Mouse (Mus musculus): ENCODE measurements around the gene Stat3. TPM values are rescaled to one million over a fixed set of nuclear protein-coding genes. Genes with fewer than 3 reads are reported as not detected.

The Stat3 gene
- polyA plus RNA-seq, 1 experiment from 2014 or later: 66.6 TPM

DNA sequence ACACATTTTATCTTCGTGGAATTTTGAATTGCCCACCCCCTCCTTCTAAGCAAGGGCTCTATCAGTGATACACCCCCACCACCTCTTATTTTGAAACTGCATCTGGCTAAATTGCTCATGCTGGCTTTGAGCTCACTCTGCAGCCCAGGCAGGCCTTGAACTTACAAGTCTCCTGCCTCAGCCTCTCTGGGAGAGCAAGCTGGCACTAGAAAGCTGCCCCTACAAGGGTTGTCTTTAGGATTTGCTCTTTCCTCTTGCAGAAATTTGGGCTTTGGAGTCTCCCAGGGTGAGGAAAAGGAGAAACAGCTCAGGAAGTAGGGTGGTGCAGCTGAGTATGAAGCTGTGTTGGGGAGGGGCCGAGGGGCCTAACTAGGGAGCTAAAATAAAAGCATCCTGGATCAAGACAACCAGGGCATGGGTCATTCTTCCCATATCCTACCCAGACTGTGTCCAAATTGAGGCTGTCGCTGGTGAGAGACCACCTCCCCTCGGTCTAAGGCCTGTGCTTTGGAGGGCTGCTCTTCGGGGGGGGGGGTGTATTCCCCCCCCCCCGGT lies 18.7 kb upstream of the Stat3 start:
- Histone ChIP-seq H3K36me3 (ENCODE audit: inconsistent target) (no peaks in the 10 kb centered on the region), H3K79me2 (ENCODE audit: inconsistent target) (no peaks in the 10 kb centered on the region), H3K27ac (no peak overlapping the region), H3K4me3 (ENCODE audit: inconsistent target) (no peak overlapping the region)
- WGBS (ENCODE audit: missing documents): 81% methylated on average over 4 of the region's 6 CpGs

DNA sequence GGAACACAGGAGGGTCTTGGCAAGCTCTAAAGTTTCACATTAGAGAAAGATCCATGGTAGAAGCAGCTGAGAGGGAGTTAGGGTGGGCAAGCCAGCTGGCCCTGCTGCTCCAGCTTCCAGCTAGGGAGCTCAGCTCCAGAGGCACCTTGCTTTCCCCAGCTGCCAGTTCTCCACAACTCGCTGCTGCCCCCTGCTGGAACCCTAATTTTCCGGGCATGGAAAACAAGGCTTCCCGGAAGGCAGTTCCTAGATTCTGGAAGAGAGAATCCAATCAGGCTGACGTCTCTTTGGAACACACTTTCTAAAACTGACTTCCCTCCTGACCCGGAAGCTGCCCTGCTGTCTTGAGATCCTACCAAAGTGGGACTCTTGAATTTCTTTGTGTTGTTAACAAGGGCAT lies 17.9 kb upstream of the Stat3 start:
- H3K27ac ChIP-seq: no peak overlapping the region
- WGBS (ENCODE audit: missing documents): 15% methylated on average over 5 of the region's 5 CpGs
- H3K4me3 ChIP-seq (ENCODE audit: inconsistent target): no peak overlapping the region
- no peaks in the 10 kb centered on the region for H3K79me2 ChIP-seq (ENCODE audit: inconsistent target)
- H3K36me3 ChIP-seq (ENCODE audit: inconsistent target): no peaks in the 10 kb centered on the region

- no peak overlapping the region for H3K4me3 ChIP-seq (ENCODE audit: inconsistent target)
- no peaks in the 10 kb centered on the region for H3K79me2 ChIP-seq (ENCODE audit: inconsistent target)
- H3K27ac ChIP-seq: no peak overlapping the region
- H3K36me3 ChIP-seq (ENCODE audit: inconsistent target): no peaks in the 10 kb centered on the region
- 100% methylated on average over 1 of the region's 1 CpGs for WGBS (ENCODE audit: missing documents)
Observed at GRCm38 (mm10) chr11:100949540-100949939, 10.2 kb upstream of the Stat3 start.

DNA sequence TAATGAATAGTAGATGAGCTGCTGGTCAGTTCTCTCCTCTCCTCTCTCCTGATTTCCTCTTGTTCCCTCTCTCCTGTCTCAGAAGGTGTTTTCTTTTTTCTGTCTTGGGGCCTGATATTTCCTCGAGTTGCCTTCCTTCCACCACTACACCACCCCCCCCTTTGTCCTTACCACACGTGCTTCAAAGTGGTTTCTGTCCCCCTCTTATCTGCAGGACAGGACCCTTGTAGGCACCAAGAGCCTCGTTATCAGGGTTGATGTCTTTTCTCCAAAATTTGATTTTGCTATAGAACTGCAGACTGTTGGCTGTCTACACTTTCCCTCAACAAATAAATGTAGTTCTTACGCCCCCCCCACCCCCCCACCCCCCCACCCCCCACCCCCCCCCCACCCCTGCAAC lies 9.0 kb upstream of the Stat3 start:
- Histone ChIP-seq H3K36me3 (ENCODE audit: inconsistent target) (no peaks in the 10 kb centered on the region), H3K27ac (no peak overlapping the region), H3K4me3 (ENCODE audit: inconsistent target) (no peak overlapping the region), H3K79me2 (ENCODE audit: inconsistent target) (no peaks in the 10 kb centered on the region)
- WGBS (ENCODE audit: missing documents): 47% methylated on average over 3 of the region's 4 CpGs

DNA sequence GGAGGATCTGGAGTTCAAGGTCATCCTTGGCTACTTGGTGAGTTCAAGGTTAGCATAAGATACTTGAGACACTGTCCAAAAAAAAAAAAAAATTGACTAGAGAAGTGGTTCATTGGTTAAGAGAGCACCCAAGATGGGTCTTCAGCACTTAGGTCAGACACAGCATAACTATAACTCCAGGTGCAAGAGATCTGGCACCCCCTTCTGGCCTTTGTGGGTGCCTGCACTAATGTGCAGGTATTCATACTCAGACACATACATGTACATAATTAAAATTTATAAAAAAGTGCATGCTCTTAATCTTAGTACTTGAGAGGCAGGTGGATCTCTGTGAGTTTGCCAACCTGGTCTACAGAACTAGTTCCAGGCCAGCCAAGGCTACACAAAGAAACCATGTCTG lies 8.2 kb upstream of the Stat3 start:
- no peak overlapping the region for H3K27ac ChIP-seq
- no peaks in the 10 kb centered on the region for H3K36me3 ChIP-seq (ENCODE audit: inconsistent target)
- no peaks in the 10 kb centered on the region for H3K79me2 ChIP-seq (ENCODE audit: inconsistent target)
- H3K4me3 ChIP-seq (ENCODE audit: inconsistent target): no peak overlapping the region

- Histone ChIP-seq H3K27ac (no peak overlapping the region), H3K36me3 (ENCODE audit: inconsistent target) (no peaks in the 10 kb centered on the region), H3K4me3 (ENCODE audit: inconsistent target) (no peak overlapping the region), H3K79me2 (ENCODE audit: inconsistent target) (no peaks in the 10 kb centered on the region)
- 39% methylated on average over 4 of the region's 4 CpGs for WGBS (ENCODE audit: missing documents)
Observed at GRCm38 (mm10) chr11:100946862-100947261, 7.5 kb upstream of the Stat3 start.

GRCm38 (mm10) chr11:100942388-100942787 lies 3.0 kb upstream of the Stat3 start:
- no peaks in the 10 kb centered on the region for H3K36me3 ChIP-seq (ENCODE audit: inconsistent target)
- no peak overlapping the region for H3K4me3 ChIP-seq (ENCODE audit: inconsistent target)
- peaks cover 17% of the 10 kb centered on the region for H3K79me2 ChIP-seq (ENCODE audit: inconsistent target)
- WGBS (ENCODE audit: missing documents): 100% methylated on average over 1 of the region's 1 CpGs
- no peak overlapping the region for H3K27ac ChIP-seq

GRCm38 (mm10) chr11:100938711-100939511 lies 429 bp downstream of the Stat3 start:
- under 1% methylated on average over 46 of the region's 48 CpGs for WGBS (ENCODE audit: missing documents)
- H3K36me3 ChIP-seq (ENCODE audit: inconsistent target): no peaks in the 10 kb centered on the region
- peaks cover 52% of the 10 kb centered on the region for H3K79me2 ChIP-seq (ENCODE audit: inconsistent target)
- H3K27ac ChIP-seq: peak overlapping the region; percentile 84
- peak overlapping the region; percentile 93 for H3K4me3 ChIP-seq (ENCODE audit: inconsistent target)

GRCm38 (mm10) chr11:100938112-100938511 lies 1.2 kb downstream of the Stat3 start:
- Histone ChIP-seq H3K4me3 (ENCODE audit: inconsistent target) (peak overlapping the region; percentile 93), H3K27ac (peak overlapping the region; percentile 84), H3K36me3 (ENCODE audit: inconsistent target) (no peaks in the 10 kb centered on the region), H3K79me2 (ENCODE audit: inconsistent target) (peaks cover 60% of the 10 kb centered on the region)
- WGBS (ENCODE audit: missing documents): 2% methylated on average over 5 of the region's 5 CpGs

DNA sequence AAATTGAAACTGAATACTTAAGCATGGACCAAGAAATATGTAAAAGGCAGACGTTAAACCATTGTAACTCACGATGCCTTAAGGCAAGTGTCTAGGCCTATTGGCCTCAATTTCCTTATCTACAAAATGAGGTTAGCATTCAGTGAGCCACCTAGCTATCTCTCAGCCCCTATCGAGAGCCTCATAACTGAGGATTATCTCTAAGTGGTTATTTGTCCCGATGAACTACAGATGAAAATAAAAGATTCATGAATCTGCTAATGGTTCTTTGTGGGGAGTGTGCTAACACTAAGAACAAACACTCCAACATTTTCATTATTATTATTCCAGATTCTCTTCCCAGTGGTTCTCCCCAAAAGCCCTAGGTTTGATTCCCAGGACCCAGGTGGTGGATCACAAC lies 2.0 kb downstream of the Stat3 start:
- Histone ChIP-seq H3K27ac (no peak overlapping the region), H3K4me3 (ENCODE audit: inconsistent target) (no peak overlapping the region; the same call in 1 of the 2 replicates), H3K36me3 (ENCODE audit: inconsistent target) (no peaks in the 10 kb centered on the region), H3K79me2 (ENCODE audit: inconsistent target) (peaks cover 68% of the 10 kb centered on the region)
- 20% methylated on average over 4 of the region's 4 CpGs for WGBS (ENCODE audit: missing documents)

DNA sequence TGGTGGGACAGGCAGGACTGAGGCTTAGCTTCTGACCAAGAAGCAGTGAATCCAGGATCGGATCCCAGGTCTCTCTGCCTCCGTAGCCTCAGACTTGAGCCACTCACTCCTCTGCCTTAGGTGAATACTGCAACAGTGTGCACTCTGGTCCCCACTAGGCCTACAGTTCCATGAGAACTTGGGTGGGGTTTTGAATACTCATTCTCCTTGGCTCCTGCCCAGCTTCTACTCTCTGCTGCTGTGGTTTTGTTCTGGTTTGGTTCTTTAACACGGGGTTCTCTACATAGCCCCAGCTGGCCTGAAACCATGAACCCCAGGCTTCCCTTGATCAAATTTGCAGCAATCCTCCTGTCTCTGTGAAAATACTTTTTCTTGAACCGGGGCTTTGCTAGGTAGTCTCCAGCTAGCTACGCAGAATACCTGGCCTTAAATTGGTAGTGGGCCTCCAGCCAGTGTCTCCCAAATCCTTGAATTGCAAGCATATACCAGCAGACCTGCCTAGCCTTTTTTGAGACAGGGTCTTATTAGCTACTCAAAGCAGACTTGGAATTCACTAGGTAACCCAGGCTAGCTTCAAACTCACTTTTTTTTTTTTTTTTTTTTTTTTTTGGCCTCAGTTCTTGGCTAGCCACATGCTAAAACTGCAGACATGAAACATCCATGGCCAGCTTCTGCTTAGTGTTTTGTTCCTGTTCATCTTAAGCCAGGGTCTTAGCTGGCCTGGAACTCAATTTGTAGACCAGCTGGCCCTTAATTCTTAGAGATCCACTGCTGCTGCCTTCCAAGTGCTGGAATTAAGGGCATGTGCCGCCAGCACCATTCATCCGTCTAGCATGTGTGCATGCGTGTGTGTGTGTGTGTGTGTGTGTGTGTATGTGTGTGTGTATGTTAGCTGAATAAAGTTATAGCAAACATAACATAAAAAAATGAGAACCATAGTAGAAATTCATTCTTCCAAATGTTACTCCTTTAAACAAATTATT lies 3.7 kb downstream of the Stat3 start:
- H3K36me3 ChIP-seq (ENCODE audit: inconsistent target): no peaks in the 10 kb centered on the region
- H3K27ac ChIP-seq: no peak overlapping the region
- 47% methylated on average over 6 of the region's 8 CpGs for WGBS (ENCODE audit: missing documents)
- H3K4me3 ChIP-seq (ENCODE audit: inconsistent target): no peak overlapping the region
- H3K79me2 ChIP-seq (ENCODE audit: inconsistent target): peaks cover 84% of the 10 kb centered on the region

DNA sequence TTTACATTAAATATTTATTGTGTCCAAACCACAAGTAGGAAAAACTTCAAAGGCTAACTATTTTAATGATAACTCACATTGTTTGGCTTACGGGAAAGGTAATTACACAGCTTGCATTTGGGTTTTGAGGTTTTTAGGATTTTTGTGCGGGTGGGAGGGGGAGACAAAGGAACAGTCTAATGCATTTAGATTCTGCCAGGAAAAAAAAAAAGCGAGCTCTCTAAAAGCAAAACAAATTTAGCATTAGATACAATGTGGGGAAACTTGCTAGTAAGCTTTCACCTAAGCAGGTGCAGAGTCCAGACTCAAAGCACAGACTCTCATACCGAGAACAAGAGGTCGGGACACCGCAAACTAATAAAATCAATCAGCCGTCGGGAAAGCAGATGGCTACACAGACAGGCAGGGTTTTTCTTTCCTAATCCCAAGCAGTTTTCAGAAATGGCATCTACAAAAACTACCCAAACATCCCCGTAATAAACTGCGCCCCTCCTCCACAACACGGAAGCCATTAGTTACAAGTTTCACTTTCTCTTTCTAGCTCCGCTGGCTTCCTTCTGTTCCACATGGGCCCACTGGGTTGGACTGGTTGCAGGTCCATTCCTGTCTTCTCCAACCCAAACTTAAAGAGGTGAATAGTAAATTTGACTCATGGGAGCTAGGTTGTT lies 8.0 kb downstream of the Stat3 start:
- 6% methylated on average over 12 of the region's 12 CpGs for WGBS (ENCODE audit: missing documents)

GRCm38 (mm10) chr11:100930611-100931010 lies 8.7 kb downstream of the Stat3 start:
- Histone ChIP-seq H3K27ac (peak overlapping the region; percentile 62; the same call in 1 of the 2 replicates), H3K36me3 (ENCODE audit: inconsistent target) (no peaks in the 10 kb centered on the region), H3K4me3 (ENCODE audit: inconsistent target) (no peak overlapping the region), H3K79me2 (ENCODE audit: inconsistent target) (peaks cover 100% of the 10 kb centered on the region)
- 93% methylated on average over 7 of the region's 7 CpGs for WGBS (ENCODE audit: missing documents)

More for the DNA sequence above, 8.0 kb downstream of the Stat3 start:
- H3K27ac ChIP-seq: peak overlapping the region; percentile 62
- peaks cover 100% of the 10 kb centered on the region for H3K79me2 ChIP-seq (ENCODE audit: inconsistent target)
- peak overlapping the region; percentile 51 for H3K4me3 ChIP-seq (ENCODE audit: inconsistent target)
- no peaks in the 10 kb centered on the region for H3K36me3 ChIP-seq (ENCODE audit: inconsistent target)

DNA sequence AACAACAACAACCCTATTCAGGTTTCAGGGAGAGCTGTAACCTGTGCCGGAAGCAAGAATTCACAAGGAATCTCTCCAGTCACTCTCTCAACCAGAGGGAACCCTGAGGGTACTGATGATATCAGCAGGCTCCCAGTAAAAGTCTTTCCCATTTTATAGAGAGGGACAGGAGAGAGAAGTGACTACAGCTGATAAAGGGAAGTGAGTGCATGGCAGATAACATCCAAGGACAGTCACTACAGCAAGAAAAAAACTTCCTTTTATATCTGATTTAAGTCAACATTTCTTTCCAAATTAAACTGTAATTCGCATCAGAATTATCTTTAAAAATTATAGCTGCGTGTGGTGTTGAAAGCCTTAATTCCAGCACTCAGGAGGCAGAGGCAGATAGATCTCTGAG lies 12.0 kb downstream of the Stat3 start:
- 73% methylated on average over 3 of the region's 3 CpGs for WGBS (ENCODE audit: missing documents)
- H3K79me2 ChIP-seq (ENCODE audit: inconsistent target): peaks cover 100% of the 10 kb centered on the region
- peaks cover 11% of the 10 kb centered on the region; the same call in 1 of the 2 replicates for H3K36me3 ChIP-seq (ENCODE audit: inconsistent target)
- no peak overlapping the region for H3K4me3 ChIP-seq (ENCODE audit: inconsistent target)
- H3K27ac ChIP-seq: no peak overlapping the region

Measured in macrophage (primary cell).